Mouse (Mus musculus): ENCODE data around the gene 4930447C04Rik.
A peak's percentile ranks its signal among the peaks of the same experiment; 100 is the strongest.

The 4930447C04Rik gene

GRCm38 (mm10) chr12:72940071-72940821, at the start of gene 4930447C04Rik:
Gene 4930447C04Rik, minus strand, starts transcription at chr12:72940774.
- DNase-seq (ENCODE audit: extremely low read depth, low read depth, low spot score): no peak

- DNase-seq (ENCODE audit: extremely low read depth, low read depth, low spot score): peak; percentile 5
Observed at GRCm38 (mm10) chr12:72983071-72983857, 42.7 kb upstream of the 4930447C04Rik start.

GRCm38 (mm10) chr12:72982616-72983015, 42.0 kb upstream of the 4930447C04Rik start:
- no peak for DNase-seq (ENCODE audit: extremely low read depth, low read depth, low spot score)

- DNase-seq (ENCODE audit: extremely low read depth, low read depth, low spot score): no peak
Observed at GRCm38 (mm10) chr12:72979236-72979635, 38.7 kb upstream of the 4930447C04Rik start.

GRCm38 (mm10) chr12:72977851-72978250, 37.3 kb upstream of the 4930447C04Rik start:
- no peak for DNase-seq (ENCODE audit: extremely low read depth, low read depth, low spot score)

- DNase-seq (ENCODE audit: extremely low read depth, low read depth, low spot score): no peak
Observed at GRCm38 (mm10) chr12:72976718-72977117, 36.1 kb upstream of the 4930447C04Rik start.

GRCm38 (mm10) chr12:72976172-72976571, 35.6 kb upstream of the 4930447C04Rik start:
- no peak for DNase-seq (ENCODE audit: extremely low read depth, low read depth, low spot score)

GRCm38 (mm10) chr12:72973161-72973560, 32.6 kb upstream of the 4930447C04Rik start:
- no peak for DNase-seq (ENCODE audit: extremely low read depth, low read depth, low spot score)

GRCm38 (mm10) chr12:72970620-72971019, 30.0 kb upstream of the 4930447C04Rik start:
- no peak for DNase-seq (ENCODE audit: extremely low read depth, low read depth, low spot score)

- no peak for DNase-seq (ENCODE audit: extremely low read depth, low read depth, low spot score)
Observed at GRCm38 (mm10) chr12:72967541-72967940, 27.0 kb upstream of the 4930447C04Rik start.

- no peak for DNase-seq (ENCODE audit: extremely low read depth, low read depth, low spot score)
Observed at GRCm38 (mm10) chr12:72962761-72963160, 22.2 kb upstream of the 4930447C04Rik start.

- no peak for DNase-seq (ENCODE audit: extremely low read depth, low read depth, low spot score)
Observed at GRCm38 (mm10) chr12:72958446-72958845, 17.9 kb upstream of the 4930447C04Rik start.

GRCm38 (mm10) chr12:72957829-72958424, 17.4 kb upstream of the 4930447C04Rik start:
- no peak for DNase-seq (ENCODE audit: extremely low read depth, low read depth, low spot score)

- no peak for DNase-seq (ENCODE audit: extremely low read depth, low read depth, low spot score)
Observed at GRCm38 (mm10) chr12:72954906-72955305, 14.3 kb upstream of the 4930447C04Rik start.

- no peak for DNase-seq (ENCODE audit: extremely low read depth, low read depth, low spot score)
Observed at GRCm38 (mm10) chr12:72953858-72954257, 13.3 kb upstream of the 4930447C04Rik start.

- no peak for DNase-seq (ENCODE audit: extremely low read depth, low read depth, low spot score)
Observed at GRCm38 (mm10) chr12:72953089-72953488, 12.5 kb upstream of the 4930447C04Rik start.

GRCm38 (mm10) chr12:72947335-72947734, 6.8 kb upstream of the 4930447C04Rik start:
- DNase-seq (ENCODE audit: extremely low read depth, low read depth, low spot score): no peak

- DNase-seq (ENCODE audit: extremely low read depth, low read depth, low spot score): no peak
Observed at GRCm38 (mm10) chr12:72946805-72947204, 6.2 kb upstream of the 4930447C04Rik start.

GRCm38 (mm10) chr12:72946064-72946395, 5.5 kb upstream of the 4930447C04Rik start:
- DNase-seq (ENCODE audit: extremely low read depth, low read depth, low spot score): no peak

GRCm38 (mm10) chr12:72945301-72946063, 4.9 kb upstream of the 4930447C04Rik start:
- no peak for DNase-seq (ENCODE audit: extremely low read depth, low read depth, low spot score)

Measured in fat pad, adult 2 months (tissue).